Mouse (Mus musculus): ENCODE measurements around the gene Mta2. TPM values are rescaled to one million over a fixed set of nuclear protein-coding genes. Genes with fewer than 3 reads are reported as not detected.

Gene Mta2
- polyA plus RNA-seq, 1 experiment from 2014 or later, result 179 TPM

DNA sequence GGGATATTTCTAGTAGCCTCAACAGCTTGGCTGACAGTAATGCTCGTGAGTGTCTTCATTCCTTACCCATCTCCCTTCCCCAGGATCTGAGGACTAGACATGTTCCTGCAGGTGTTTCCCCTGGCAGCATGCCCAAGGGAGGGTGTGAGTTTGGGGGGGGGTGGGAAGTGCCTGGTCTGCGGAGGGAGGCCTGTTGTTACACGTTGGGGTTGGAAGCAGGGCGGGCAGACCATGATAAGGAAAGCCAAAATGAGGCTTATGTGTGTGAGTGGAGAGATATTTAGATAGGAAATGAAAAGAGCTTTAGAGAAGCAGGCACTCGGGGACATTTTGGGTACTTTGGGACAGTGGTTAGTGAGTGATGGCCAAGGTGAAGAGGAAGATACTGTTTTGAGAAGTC lies 2.4 kb downstream of the Mta2 start:
- H3K9ac ChIP-seq (replicated peaks; ENCODE audit: low read length), result peak overlapping the region; percentile 8; the same call in 1 of the 2 replicates
- H3K36me3 ChIP-seq (ENCODE audit: insufficient read depth, low read length), result peaks cover 45% of the 10 kb centered on the region
- H3K4me3 ChIP-seq (ENCODE audit: low read length), result peak overlapping the region; percentile 98; the same call in 1 of the 2 replicates
- H3K4me2 ChIP-seq (replicated peaks; ENCODE audit: low read depth, low read length), result peak overlapping the region; percentile 69
- no peak for ATAC-seq (ENCODE audit: low FRiP score, low TSS enrichment)
- H3K27me3 ChIP-seq (ENCODE audit: insufficient read depth, low read length), result no peaks in the 10 kb centered on the region
- peak overlapping the region; percentile 34; the same call in 1 of the 2 replicates for H3K27ac ChIP-seq (ENCODE audit: low read length)
- no peaks in the 10 kb centered on the region for H3K9me3 ChIP-seq (ENCODE audit: low read length)
- 50% methylated on average over 5 of the region's 5 CpGs for WGBS
- peaks cover 34% of the 10 kb centered on the region for H3K4me1 ChIP-seq (ENCODE audit: insufficient read depth, low read length)

DNA sequence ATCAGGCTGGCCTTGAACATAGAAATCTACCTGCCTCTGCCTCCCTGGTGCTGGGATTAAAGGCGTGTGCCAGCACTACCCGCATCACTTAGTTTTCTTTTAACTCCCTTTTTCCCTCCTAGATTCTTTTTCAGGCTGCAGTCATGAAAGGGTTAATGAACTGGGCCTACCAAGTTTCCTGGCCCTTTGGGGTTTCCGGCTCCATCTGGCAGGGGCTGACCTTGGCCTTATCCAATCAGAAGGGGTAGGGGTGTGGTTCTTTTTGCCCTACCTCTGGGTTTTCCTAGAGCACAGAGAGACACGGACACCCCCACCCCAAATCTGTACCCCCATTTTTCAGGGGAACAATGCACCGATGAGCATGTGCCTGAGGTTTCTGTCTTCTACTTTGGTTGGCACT lies 3.1 kb downstream of the Mta2 start:
- Histone ChIP-seq H3K4me1 (ENCODE audit: insufficient read depth, low read length) (peaks cover 34% of the 10 kb centered on the region), H3K4me2 (replicated peaks; ENCODE audit: low read depth, low read length) (peak overlapping the region; percentile 69), H3K27ac (ENCODE audit: low read length) (peak overlapping the region; percentile 13; the same call in 1 of the 2 replicates), H3K9ac (replicated peaks; ENCODE audit: low read length) (peak overlapping the region; percentile 22; the same call in 1 of the 2 replicates), H3K36me3 (ENCODE audit: insufficient read depth, low read length) (peaks cover 49% of the 10 kb centered on the region), H3K27me3 (ENCODE audit: insufficient read depth, low read length) (no peaks in the 10 kb centered on the region), H3K9me3 (ENCODE audit: low read length) (no peaks in the 10 kb centered on the region), H3K4me3 (ENCODE audit: low read length) (peak overlapping the region; percentile 98)
- WGBS, result 17% methylated on average over 5 of the region's 5 CpGs
- ATAC-seq (ENCODE audit: low FRiP score, low TSS enrichment), result no peak

DNA sequence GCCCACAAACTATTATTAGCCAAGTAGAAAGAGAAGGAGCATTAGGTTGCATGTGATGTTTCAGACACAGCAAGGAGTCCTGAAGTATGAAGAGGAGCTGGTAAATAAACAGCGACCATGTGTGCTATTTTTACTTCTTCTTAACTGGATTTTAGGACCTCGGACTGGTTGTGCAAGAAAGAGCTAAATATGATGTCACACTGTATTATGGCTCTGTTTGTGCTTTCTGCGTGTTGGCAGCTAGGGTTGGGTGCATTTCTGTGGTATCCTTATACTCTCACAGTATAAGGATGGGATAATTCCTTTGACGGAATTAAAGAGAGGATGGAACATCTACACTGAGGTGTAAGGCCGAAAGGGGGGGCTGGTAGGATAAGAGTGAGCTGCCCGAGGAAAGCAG lies 3.6 kb downstream of the Mta2 start:
- Histone ChIP-seq H3K9ac (replicated peaks; ENCODE audit: low read length) (peak overlapping the region; percentile 22; the same call in 1 of the 2 replicates), H3K36me3 (ENCODE audit: insufficient read depth, low read length) (peaks cover 51% of the 10 kb centered on the region), H3K4me3 (ENCODE audit: low read length) (peak overlapping the region; percentile 98), H3K4me1 (ENCODE audit: insufficient read depth, low read length) (peaks cover 34% of the 10 kb centered on the region), H3K27me3 (ENCODE audit: insufficient read depth, low read length) (no peaks in the 10 kb centered on the region), H3K9me3 (ENCODE audit: low read length) (no peaks in the 10 kb centered on the region), H3K27ac (ENCODE audit: low read length) (0 out of 2 replicates have a peak overlapping the region, but pooled peaks have one; percentile 13), H3K4me2 (replicated peaks; ENCODE audit: low read depth, low read length) (peak overlapping the region; percentile 69)
- no peak for ATAC-seq (ENCODE audit: low FRiP score, low TSS enrichment)
- 80% methylated on average over 6 of the region's 6 CpGs for WGBS

DNA sequence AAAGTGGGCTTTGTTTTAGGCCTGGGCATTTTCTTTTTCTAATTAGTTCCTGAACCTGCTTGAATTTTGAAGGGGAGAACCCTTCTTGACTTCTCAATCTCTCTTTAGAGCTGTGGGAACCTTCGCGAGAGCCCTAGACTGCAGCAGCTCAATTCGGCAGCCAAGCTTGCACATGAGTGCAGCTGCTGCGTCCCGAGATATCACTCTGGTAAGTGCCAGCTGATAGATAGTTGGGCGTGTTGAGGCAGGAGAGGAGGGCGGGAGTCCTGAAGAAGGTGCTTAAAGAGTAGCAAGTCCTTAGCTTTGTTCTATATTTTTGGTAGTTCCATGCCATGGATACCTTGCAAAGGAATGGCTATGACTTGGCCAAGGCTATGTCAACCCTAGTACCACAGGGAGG lies 5.3 kb downstream of the Mta2 start:
- Histone ChIP-seq H3K27me3 (ENCODE audit: insufficient read depth, low read length) (no peaks in the 10 kb centered on the region), H3K27ac (ENCODE audit: low read length) (no peak overlapping the region), H3K9me3 (ENCODE audit: low read length) (no peaks in the 10 kb centered on the region), H3K4me2 (replicated peaks; ENCODE audit: low read depth, low read length) (no peak overlapping the region), H3K4me1 (ENCODE audit: insufficient read depth, low read length) (peaks cover 24% of the 10 kb centered on the region), H3K4me3 (ENCODE audit: low read length) (no peak overlapping the region), H3K36me3 (ENCODE audit: insufficient read depth, low read length) (peaks cover 68% of the 10 kb centered on the region), H3K9ac (replicated peaks; ENCODE audit: low read length) (no peak overlapping the region)
- 86% methylated on average over 7 of the region's 7 CpGs for WGBS
- ATAC-seq (ENCODE audit: low FRiP score, low TSS enrichment), result no peak

DNA sequence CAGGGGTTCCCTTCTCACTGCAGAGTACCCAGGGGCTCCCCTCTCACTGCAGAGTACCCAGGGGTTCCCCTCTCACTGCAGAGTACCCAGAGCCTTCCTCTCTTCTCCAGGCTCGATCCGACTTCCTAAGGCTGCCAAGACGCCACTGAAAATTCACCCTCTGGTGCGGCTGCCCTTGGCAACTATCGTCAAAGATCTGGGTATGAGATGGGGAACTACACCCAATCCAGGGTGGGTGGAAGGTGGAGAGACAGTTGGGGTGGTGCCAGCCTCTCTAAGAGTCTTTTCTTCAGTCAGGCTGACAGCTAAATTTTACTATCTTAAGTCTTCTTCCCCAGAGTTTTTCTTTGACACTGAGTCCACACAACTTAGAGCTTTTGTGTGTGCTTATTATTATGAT lies 8.5 kb downstream of the Mta2 start:
- 89% methylated on average over 5 of the region's 5 CpGs for WGBS
- ATAC-seq (ENCODE audit: low FRiP score, low TSS enrichment), result no peak
- Histone ChIP-seq H3K27me3 (ENCODE audit: insufficient read depth, low read length) (no peaks in the 10 kb centered on the region), H3K36me3 (ENCODE audit: insufficient read depth, low read length) (peaks cover 67% of the 10 kb centered on the region), H3K9me3 (ENCODE audit: low read length) (no peaks in the 10 kb centered on the region), H3K4me3 (ENCODE audit: low read length) (no peak overlapping the region), H3K4me1 (ENCODE audit: insufficient read depth, low read length) (peaks cover 19% of the 10 kb centered on the region), H3K4me2 (replicated peaks; ENCODE audit: low read depth, low read length) (no peak overlapping the region), H3K27ac (ENCODE audit: low read length) (no peak overlapping the region), H3K9ac (replicated peaks; ENCODE audit: low read length) (no peak overlapping the region)

DNA sequence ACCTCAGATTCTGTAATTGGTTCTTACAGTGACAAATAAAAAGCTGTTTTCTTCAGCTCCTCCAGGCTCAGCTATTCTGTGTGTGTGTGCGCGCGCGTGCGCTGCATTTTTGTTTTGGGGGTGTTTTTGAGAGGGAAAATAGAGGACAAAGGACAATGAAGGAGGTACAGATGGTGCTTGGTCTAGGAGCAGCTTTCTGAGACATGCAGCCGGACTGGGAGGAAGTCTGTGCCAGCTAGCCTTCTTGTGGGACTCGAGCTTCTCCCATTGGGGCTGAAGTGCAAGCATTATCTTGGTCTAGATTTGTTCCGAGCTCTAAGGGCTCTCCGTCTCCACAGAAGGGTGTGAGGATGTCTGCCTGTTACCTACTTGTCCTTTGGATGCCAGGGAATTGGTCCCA lies 10.6 kb downstream of the Mta2 start:
- H3K9me3 ChIP-seq (ENCODE audit: low read length), result no peaks in the 10 kb centered on the region
- no peak overlapping the region for H3K27ac ChIP-seq (ENCODE audit: low read length)
- no peaks in the 10 kb centered on the region for H3K27me3 ChIP-seq (ENCODE audit: insufficient read depth, low read length)
- H3K4me3 ChIP-seq (ENCODE audit: low read length), result no peak overlapping the region
- H3K9ac ChIP-seq (replicated peaks; ENCODE audit: low read length), result no peak overlapping the region
- 92% methylated on average over 9 of the region's 9 CpGs for WGBS
- H3K4me2 ChIP-seq (replicated peaks; ENCODE audit: low read depth, low read length), result no peak overlapping the region
- ATAC-seq (ENCODE audit: low FRiP score, low TSS enrichment), result no peak
- H3K4me1 ChIP-seq (ENCODE audit: insufficient read depth, low read length), result peaks cover 16% of the 10 kb centered on the region
- H3K36me3 ChIP-seq (ENCODE audit: insufficient read depth, low read length), result peaks cover 53% of the 10 kb centered on the region

DNA sequence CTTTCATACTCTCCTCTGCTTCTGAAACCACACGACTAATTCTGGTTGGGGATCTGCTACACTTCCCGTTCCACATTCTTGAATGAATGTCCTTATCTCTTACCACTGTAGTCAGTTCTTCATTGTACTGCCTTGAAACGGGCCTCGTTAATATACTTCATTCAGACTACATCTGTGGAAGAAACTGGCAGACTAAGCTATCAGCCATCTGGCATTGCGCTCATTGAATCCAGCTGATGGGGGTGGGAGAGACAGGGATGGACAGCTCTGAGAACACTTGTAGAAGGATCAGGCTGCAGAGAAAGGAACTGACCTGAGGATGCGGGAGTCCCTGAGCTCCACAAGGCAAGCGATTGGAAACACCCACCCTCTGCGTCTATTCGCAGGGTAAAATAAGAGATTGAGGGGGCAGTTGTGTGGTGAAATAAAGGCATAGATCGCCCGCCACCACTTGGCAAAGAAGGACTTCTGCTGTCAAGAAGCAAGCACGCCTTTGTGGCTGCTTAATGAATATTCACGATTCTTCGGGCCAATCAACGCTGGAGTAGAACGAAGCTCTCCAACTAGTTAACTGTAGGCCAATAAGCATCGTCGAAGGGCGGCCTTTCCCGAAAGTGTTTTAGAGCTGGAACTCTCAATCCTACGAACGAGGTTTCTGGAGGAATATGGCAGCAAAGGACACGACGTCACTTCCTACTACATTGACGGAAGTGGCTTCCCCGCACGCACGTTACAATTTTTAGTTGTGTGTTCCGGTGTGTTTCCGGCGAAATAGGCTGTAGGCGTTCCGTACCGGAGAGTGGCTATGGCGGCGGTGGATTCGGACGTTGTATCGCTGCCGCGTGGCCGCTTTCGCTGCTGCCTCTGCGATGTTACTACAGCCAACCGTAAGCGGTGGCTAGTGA lies 11.7 kb downstream of the Mta2 start, which contains the start of gene Tut1:
Tut1 (plus strand) TSS at position 713 of the 905 bp plus-strand sequence.
- Histone ChIP-seq H3K4me1 (ENCODE audit: insufficient read depth, low read length) (peaks cover 16% of the 10 kb centered on the region), H3K4me3 (ENCODE audit: low read length) (peak within 1 kb of the TSS; percentile 89), H3K4me2 (replicated peaks; ENCODE audit: low read depth, low read length) (peak within 1 kb of the TSS; percentile 69), H3K9me3 (ENCODE audit: low read length) (no peaks in the 10 kb centered on the region), H3K27ac (ENCODE audit: low read length) (peak within 1 kb of the TSS; percentile 66), H3K9ac (replicated peaks; ENCODE audit: low read length) (peak within 1 kb of the TSS; percentile 84), H3K27me3 (ENCODE audit: insufficient read depth, low read length) (no peaks in the 10 kb centered on the region), H3K36me3 (ENCODE audit: insufficient read depth, low read length) (peaks cover 47% of the 10 kb centered on the region)
- whole genome bisulfite sequencing, result 4% methylated on average over 46 of the region's 46 CpGs
- ATAC-seq (ENCODE audit: low FRiP score, low TSS enrichment), result peak; percentile 94

DNA sequence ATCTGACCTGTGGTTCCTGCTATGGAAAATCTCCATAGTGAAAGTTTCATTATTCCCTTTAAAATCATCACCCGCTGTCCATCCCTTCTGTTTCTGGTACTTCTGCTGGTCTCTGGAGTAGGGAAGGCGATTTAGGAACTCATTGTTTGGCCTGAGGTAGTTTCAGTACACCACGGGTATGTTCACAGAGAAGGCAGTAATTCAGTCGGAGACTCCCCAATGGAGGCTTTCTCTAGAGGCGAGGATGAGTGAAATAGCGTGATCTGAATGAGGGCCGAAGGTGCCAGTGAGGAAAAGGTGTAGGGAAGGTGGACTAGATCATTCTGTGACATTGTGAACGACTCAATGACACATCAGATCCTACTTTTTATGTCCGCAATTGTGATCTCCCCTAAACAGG lies 12.5 kb downstream of the Mta2 start:
- Histone ChIP-seq H3K27me3 (ENCODE audit: insufficient read depth, low read length) (no peaks in the 10 kb centered on the region), H3K36me3 (ENCODE audit: insufficient read depth, low read length) (peaks cover 47% of the 10 kb centered on the region), H3K4me2 (replicated peaks; ENCODE audit: low read depth, low read length) (peak overlapping the region; percentile 69), H3K9ac (replicated peaks; ENCODE audit: low read length) (peak overlapping the region; percentile 84), H3K4me3 (ENCODE audit: low read length) (peak overlapping the region; percentile 89), H3K27ac (ENCODE audit: low read length) (peak overlapping the region; percentile 66), H3K4me1 (ENCODE audit: insufficient read depth, low read length) (peaks cover 16% of the 10 kb centered on the region), H3K9me3 (ENCODE audit: low read length) (no peaks in the 10 kb centered on the region)
- 4% methylated on average over 9 of the region's 9 CpGs for WGBS
- ATAC-seq (ENCODE audit: low FRiP score, low TSS enrichment), result no peak

DNA sequence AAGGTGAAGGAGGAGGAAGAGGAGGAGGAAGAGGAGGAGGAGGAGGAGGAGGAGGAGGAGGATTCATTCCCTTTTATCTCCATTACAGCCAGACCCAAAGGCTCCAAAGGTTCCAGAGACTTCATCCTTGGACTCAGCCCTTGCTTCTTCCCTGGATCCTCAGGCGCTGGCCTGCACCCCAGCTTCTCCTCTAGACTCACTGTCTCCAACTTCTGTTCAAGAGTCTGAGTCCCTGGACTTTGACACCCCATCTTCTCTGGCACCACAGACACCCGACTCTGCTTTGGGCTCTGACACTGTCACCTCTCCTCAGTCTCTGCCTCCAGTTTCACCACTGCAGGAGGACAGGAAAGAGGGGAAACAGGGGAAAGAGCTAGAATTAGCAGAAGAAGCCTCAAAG lies 20.6 kb downstream of the Mta2 start:
- 86% methylated on average over 2 of the region's 2 CpGs for WGBS
- Histone ChIP-seq H3K4me3 (ENCODE audit: low read length) (no peak overlapping the region), H3K4me1 (ENCODE audit: insufficient read depth, low read length) (peaks cover 9% of the 10 kb centered on the region), H3K36me3 (ENCODE audit: insufficient read depth, low read length) (peaks cover 72% of the 10 kb centered on the region), H3K9ac (replicated peaks; ENCODE audit: low read length) (no peak overlapping the region), H3K9me3 (ENCODE audit: low read length) (no peaks in the 10 kb centered on the region), H3K27ac (ENCODE audit: low read length) (no peak overlapping the region), H3K27me3 (ENCODE audit: insufficient read depth, low read length) (no peaks in the 10 kb centered on the region), H3K4me2 (replicated peaks; ENCODE audit: low read depth, low read length) (no peak overlapping the region)
- no peak for ATAC-seq (ENCODE audit: low FRiP score, low TSS enrichment)

DNA sequence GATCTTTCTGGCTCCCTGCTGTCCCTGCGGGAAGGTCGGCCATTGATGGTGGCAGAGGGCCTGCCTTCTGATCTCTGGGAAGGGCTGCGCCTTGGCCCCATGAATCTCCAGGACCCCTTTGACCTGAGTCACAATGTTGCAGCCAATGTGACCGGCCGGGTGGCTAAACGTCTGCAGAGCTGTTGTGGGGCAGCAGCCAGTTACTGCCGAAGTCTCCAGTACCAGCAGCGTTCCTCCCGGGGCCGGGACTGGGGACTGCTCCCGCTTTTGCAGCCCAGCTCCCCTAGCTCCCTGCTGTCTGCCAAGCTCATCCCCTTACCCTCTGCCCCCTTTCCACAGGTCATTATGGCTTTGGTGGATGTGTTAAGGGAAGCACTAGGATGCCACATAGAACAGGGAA lies 23.4 kb downstream of the Mta2 start:
- 82% methylated on average over 11 of the region's 11 CpGs for WGBS
- Histone ChIP-seq H3K27me3 (ENCODE audit: insufficient read depth, low read length) (no peaks in the 10 kb centered on the region), H3K27ac (ENCODE audit: low read length) (no peak overlapping the region; the same call in 1 of the 2 replicates), H3K9ac (replicated peaks; ENCODE audit: low read length) (peak overlapping the region; percentile 84), H3K36me3 (ENCODE audit: insufficient read depth, low read length) (peaks cover 65% of the 10 kb centered on the region), H3K4me3 (ENCODE audit: low read length) (no peak overlapping the region), H3K4me2 (replicated peaks; ENCODE audit: low read depth, low read length) (no peak overlapping the region), H3K4me1 (ENCODE audit: insufficient read depth, low read length) (peaks cover 23% of the 10 kb centered on the region), H3K9me3 (ENCODE audit: low read length) (no peaks in the 10 kb centered on the region)
- no peak for ATAC-seq (ENCODE audit: low FRiP score, low TSS enrichment)
